32 mouse cellular contexts compared by ENCODE assay signal in the genomic region with DNA sequence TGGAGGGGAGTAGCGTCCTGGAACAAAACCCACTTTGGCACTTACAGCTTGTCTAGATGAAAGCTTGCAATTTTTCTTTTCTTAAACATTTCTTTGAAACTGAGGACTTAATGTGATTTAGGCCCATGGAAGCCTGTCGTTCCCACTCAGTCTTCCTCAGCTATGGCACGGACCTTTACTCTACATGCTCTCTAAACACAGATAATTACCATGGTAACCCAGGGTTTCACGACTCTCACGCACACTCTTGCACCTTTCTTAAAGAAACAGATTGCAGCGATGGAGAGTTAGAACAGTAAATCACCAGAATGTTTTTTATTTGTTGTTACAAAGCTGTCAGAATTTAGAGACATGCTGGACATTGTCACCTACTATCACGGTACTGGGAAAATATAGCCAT.
A peak's percentile ranks its signal among the peaks of the same experiment; 100 is the strongest.
DNase-seq lines count a peak whose midpoint lies in the region; ATAC-seq and TF ChIP-seq lines count a peak whose summit lies in the region.
"Had no signal": no experiment of that assay in that cellular context is flagged by ENCODE, and none has a peak within 500 bp of the region (broad histone marks: within the 10 kb centered on the region; RNA-seq: fewer than 3 reads in every experiment).

No protein-coding gene starts in this region.

- no peaks in the 10 kb centered on the region for H3K36me3 ChIP-seq in lung, embryonic 14.5 days (ENCODE audit: insufficient read depth)
- H3K36me3 ChIP-seq in intestine, postnatal 0 days (ENCODE audit: control insufficient read depth, insufficient read depth), result no peaks in the 10 kb centered on the region
- H3K36me3 ChIP-seq: embryonic facial prominence, embryonic 12.5 days; forebrain, embryonic 15.5 days; hindbrain, embryonic 12.5 days; liver, embryonic 13.5 days; midbrain, embryonic 10.5 days; neural tube, embryonic 13.5 days had no signal

- H3K4me1 ChIP-seq in lung, embryonic 14.5 days (ENCODE audit: insufficient read depth), result peaks cover 10% of the 10 kb centered on the region; the same call in 1 of the 2 replicates
- no peaks in the 10 kb centered on the region; the same call in 1 of the 2 replicates for H3K4me1 ChIP-seq in intestine, postnatal 0 days (replicated peaks; ENCODE audit: control insufficient read depth, insufficient read depth, low read length)
- H3K4me1 ChIP-seq: forebrain, embryonic 15.5 days; hindbrain, embryonic 12.5 days; liver, embryonic 13.5 days; midbrain, embryonic 10.5 days; neural tube, embryonic 13.5 days had no signal

- H3K9ac ChIP-seq in lung, embryonic 14.5 days, result no peak overlapping the region
- H3K9ac ChIP-seq in intestine, postnatal 0 days (ENCODE audit: low read depth, low read length), result no peak overlapping the region
- H3K9ac ChIP-seq: embryonic facial prominence, embryonic 12.5 days; forebrain, embryonic 15.5 days; hindbrain, embryonic 12.5 days; liver, embryonic 13.5 days; neural tube, embryonic 13.5 days had no signal

- H3K9me3 ChIP-seq in lung, embryonic 14.5 days (ENCODE audit: low read depth, low read length), result no peaks in the 10 kb centered on the region
- no peaks in the 10 kb centered on the region for H3K9me3 ChIP-seq in intestine, postnatal 0 days (ENCODE audit: control insufficient read depth)
- H3K9me3 ChIP-seq: embryonic facial prominence, embryonic 12.5 days; forebrain, embryonic 15.5 days; hindbrain, embryonic 12.5 days; liver, embryonic 13.5 days; midbrain, embryonic 10.5 days; neural tube, embryonic 13.5 days had no signal

- H3K4me3 ChIP-seq in lung, embryonic 14.5 days (ENCODE audit: low read depth, low read length), result no peak overlapping the region
- 0 out of 2 replicates have a peak overlapping the region, but pooled peaks have one; percentile 5 for H3K4me3 ChIP-seq in intestine, postnatal 0 days (ENCODE audit: low read depth, low read length)
- H3K4me3 ChIP-seq: embryonic facial prominence, embryonic 12.5 days; forebrain, embryonic 15.5 days; gastrocnemius, adult 2 months; hindbrain, embryonic 12.5 days; liver, embryonic 13.5 days; midbrain, embryonic 10.5 days; myocyte; neural tube, embryonic 13.5 days had no signal

- H3K27ac ChIP-seq in lung, embryonic 14.5 days (ENCODE audit: low read depth), result no peak overlapping the region
- H3K27ac ChIP-seq in intestine, postnatal 0 days (ENCODE audit: low read depth, low read length), result no peak overlapping the region
- H3K27ac ChIP-seq: embryonic facial prominence, embryonic 12.5 days; forebrain, embryonic 15.5 days; gastrocnemius, adult 2 months; hindbrain, embryonic 12.5 days; hindbrain, postnatal 0 days; liver, embryonic 13.5 days; midbrain, embryonic 10.5 days; neural tube, embryonic 13.5 days had no signal

- no peaks in the 10 kb centered on the region for H3K27me3 ChIP-seq in lung, embryonic 14.5 days (ENCODE audit: insufficient read depth, low read length)
- H3K27me3 ChIP-seq in intestine, postnatal 0 days (replicated peaks; ENCODE audit: control insufficient read depth, insufficient read depth, low read length), result no peaks in the 10 kb centered on the region
- H3K27me3 ChIP-seq: embryonic facial prominence, embryonic 12.5 days; forebrain, embryonic 15.5 days; hindbrain, embryonic 12.5 days; liver, embryonic 13.5 days; neural tube, embryonic 13.5 days; Patski had no signal

- no peak overlapping the region for H3K4me2 ChIP-seq in lung, embryonic 14.5 days
- peak overlapping the region; percentile 35 for H3K4me2 ChIP-seq in intestine, postnatal 0 days (replicated peaks; ENCODE audit: low read depth)
- H3K4me2 ChIP-seq: embryonic facial prominence, embryonic 12.5 days; forebrain, embryonic 15.5 days; heart, embryonic 11.5 days; hindbrain, embryonic 12.5 days; liver, embryonic 13.5 days; neural tube, embryonic 13.5 days had no signal

- peak; percentile 30 for DNase-seq in embryo, embryonic 10.5 days (ENCODE audit: low spot score)
- DNase-seq in embryo, embryonic 9.5 days (ENCODE audit: extremely low spot score), result no peak
- peak; percentile 74 for DNase-seq in lung, embryonic 14.5 days
- no peak for DNase-seq in lung, postnatal 25 days (ENCODE audit: low spot score)
- DNase-seq in brain, embryonic 14.5 days (ENCODE audit: low read depth), result peak; percentile 8
- DNase-seq in right cerebral cortex, postnatal 10 days (ENCODE audit: low spot score in 2 of 2), result no peak
- no peak for DNase-seq in neural tube, embryonic 10.5 days (ENCODE audit: extremely low spot score, low spot score)
- DNase-seq: adrenal gland, postnatal 14 days; cerebellum, adult 18-20 months; cerebellum, postnatal 10 days; gastrocnemius, adult 2 months; gastrocnemius, postnatal 36 days; heart, adult 18-20 months; heart, postnatal 36 days; kidney, adult 18-20 months; kidney, postnatal 36 days; layer of hippocampus, postnatal 36 days; left cerebral cortex, postnatal 4 days; liver, embryonic 13.5 days; lung, adult 18-20 months; thymus, postnatal 14 days had no signal

- ATAC-seq in lung, embryonic 14.5 days (ENCODE audit: insufficient read depth), result peak; percentile 71; the same call in 1 of the 2 replicates
- ATAC-seq in intestine, postnatal 0 days, result peak; percentile 51; the same call in 1 of the 2 replicates
- ATAC-seq: forebrain, embryonic 15.5 days; hindbrain, postnatal 0 days; midbrain, embryonic 16.5 days had no signal

- TF ChIP-seq POLR2A in brain, embryonic 14.5 days (IDR thresholded peaks at IDR 0.05; ENCODE audit: borderline replicate concordance, extremely low read depth, insufficient read depth, insufficient read length, poor library complexity, severe bottlenecking), result no peak

- TF ChIP-seq CTCF in lung, embryonic 14.5 days (IDR thresholded peaks at IDR 0.05; ENCODE audit: low read depth), result no peak
- no peak for TF ChIP-seq CTCF in brain, embryonic 14.5 days (IDR thresholded peaks at IDR 0.05; ENCODE audit: borderline replicate concordance, extremely low read depth, insufficient read depth, insufficient read length)
- TF ChIP-seq CTCF in intestine, postnatal 0 days (IDR thresholded peaks at IDR 0.05; ENCODE audit: low read depth), result no peak

- 7% methylated on average over 7 of the region's 7 CpGs for WGBS in lung, embryonic 14.5 days
- WGBS in intestine, postnatal 0 days, result 19% methylated on average over 7 of the region's 7 CpGs

Comparison
In these comparisons a context has a peak if more than half of its experiments do, and no peak if none do; other contexts are left out.
1. DNase-seq: peak in embryo, embryonic 10.5 days (single experiment), lung, embryonic 14.5 days (single experiment) and brain, embryonic 14.5 days (single experiment); none in embryo, embryonic 9.5 days (single experiment), lung, postnatal 25 days (single experiment), right cerebral cortex, postnatal 10 days (0 of 2) and neural tube, embryonic 10.5 days (single experiment).